Mouse (Mus musculus): Measurements from ENCODE around the gene Snx29.

GRCm38 (mm10) chr16:11386221-11386620 is 63.5 kb downstream of the Snx29 start:
- no peak for TF ChIP-seq CTCF (IDR thresholded peaks at IDR 0.05)
- no peak for TF ChIP-seq EP300 (IDR thresholded peaks at IDR 0.05)
